Mouse (Mus musculus) myocyte (in vitro differentiated cells): ENCODE data around the gene Cbx8. TPM values are rescaled to one million over a fixed set of nuclear protein-coding genes. Genes with fewer than 3 reads are reported as not detected.

Source experiments
- H3K27me3 ChIP-seq: one replicate; pipeline ENCODE4 v1.6.1; 2011; ENCODE audit not compliant: control insufficient read depth, insufficient read depth, insufficient read length
- H3K36me3 ChIP-seq: one replicate; pipeline ENCODE4 v1.6.1; 2011; ENCODE audit not compliant: control insufficient read depth, insufficient read depth
- H3K4me2 ChIP-seq: one replicate; pipeline ENCODE4 v1.6.1; 2011; ENCODE audit warnings: low read depth, control low read depth
- H3K4me3 ChIP-seq: one replicate; pipeline ENCODE4 v1.5.1; 2011; ENCODE audit warnings: mild to moderate bottlenecking, control low read depth, moderate library complexity
- H3K79me2 ChIP-seq: one replicate; pipeline ENCODE4 v1.6.1; 2011; ENCODE audit not compliant: control insufficient read depth, insufficient read depth
- H3ac ChIP-seq: one replicate; pipeline ENCODE4 v1.6.1; 2011; ENCODE audit not compliant: control insufficient read depth, insufficient read length
- CEBPB ChIP-seq: IDR thresholded peaks from 2 replicates; pipeline ENCODE4 v1.6.1; 2011; ENCODE audit warnings: mild to moderate bottlenecking, moderate library complexity; ENCODE audit not compliant: poor library complexity, insufficient read depth, severe bottlenecking
- E2F4 ChIP-seq: IDR thresholded peaks from one replicate; pipeline ENCODE4 v1.6.1; 2011; ENCODE audit warnings: mild to moderate bottlenecking, control low read depth, moderate library complexity; ENCODE audit not compliant: insufficient read depth
- MAX ChIP-seq: IDR thresholded peaks from one replicate; pipeline ENCODE4 v1.6.1; 2011; ENCODE audit warnings: low read depth, mild to moderate bottlenecking, control low read depth
- MYOD1 ChIP-seq, 3 experiments: IDR thresholded peaks; one replicate each; pipeline ENCODE4 v1.6.1; 2011; ENCODE audit warnings: control low read depth in 2 of 3, low read depth in 2 of 3, mild to moderate bottlenecking in 2 of 3, moderate library complexity in 1 of 3; ENCODE audit not compliant: insufficient read length in 2 of 3, control insufficient read depth in 1 of 3
- MYOG ChIP-seq, 3 experiments: IDR thresholded peaks; one replicate each; pipeline ENCODE4 v1.6.1; 2011; ENCODE audit warnings: control low read depth in 2 of 3, low read depth in 2 of 3, mild to moderate bottlenecking in 2 of 3; ENCODE audit not compliant: insufficient read length in 2 of 3, control insufficient read depth in 1 of 3, insufficient read depth in 1 of 3
- POLR2A ChIP-seq: IDR thresholded peaks from one replicate; pipeline ENCODE4 v1.6.1; 2011; ENCODE audit warnings: low read depth, mild to moderate bottlenecking, control low read depth, moderate library complexity; ENCODE audit not compliant: insufficient read length
- POLR2AphosphoS2 ChIP-seq: IDR thresholded peaks from one replicate; pipeline ENCODE4 v1.6.1; 2011; ENCODE audit warnings: low read depth, control low read depth; ENCODE audit not compliant: insufficient read length
- REST ChIP-seq: IDR thresholded peaks from one replicate; pipeline ENCODE4 v1.6.1; 2011; ENCODE audit warnings: mild to moderate bottlenecking, control low read depth, moderate library complexity; ENCODE audit not compliant: insufficient read depth, insufficient read length
- SRF ChIP-seq: IDR thresholded peaks from one replicate; pipeline ENCODE4 v1.6.1; 2011; ENCODE audit warnings: low read depth; ENCODE audit not compliant: control insufficient read depth, insufficient read length
- TCF12 ChIP-seq: IDR thresholded peaks from one replicate; pipeline ENCODE4 v1.6.1; 2011; ENCODE audit warnings: mild to moderate bottlenecking, control low read depth; ENCODE audit not compliant: poor library complexity, insufficient read depth, severe bottlenecking
- TCF3 ChIP-seq: IDR thresholded peaks from one replicate; pipeline ENCODE4 v1.6.1; 2011; ENCODE audit warnings: low read depth, control low read depth; ENCODE audit not compliant: insufficient read length
- USF1 ChIP-seq: IDR thresholded peaks from one replicate; pipeline ENCODE4 v1.6.1; 2011; ENCODE audit warnings: low read depth, mild to moderate bottlenecking, control low read depth, moderate library complexity
- polyA plus RNA-seq: library from polyadenylated mRNA; unstranded; fragments of >200 nt; fragmentation: generic; extraction: Trizol; gene quantifications from one replicate; pipeline ENCODE4 v1.2.1, GENCODE M21; 2012; ENCODE audit warnings: missing spikeins

The Cbx8 gene
- polyA plus RNA-seq, 1 experiment = 4.9 TPM

DNA sequence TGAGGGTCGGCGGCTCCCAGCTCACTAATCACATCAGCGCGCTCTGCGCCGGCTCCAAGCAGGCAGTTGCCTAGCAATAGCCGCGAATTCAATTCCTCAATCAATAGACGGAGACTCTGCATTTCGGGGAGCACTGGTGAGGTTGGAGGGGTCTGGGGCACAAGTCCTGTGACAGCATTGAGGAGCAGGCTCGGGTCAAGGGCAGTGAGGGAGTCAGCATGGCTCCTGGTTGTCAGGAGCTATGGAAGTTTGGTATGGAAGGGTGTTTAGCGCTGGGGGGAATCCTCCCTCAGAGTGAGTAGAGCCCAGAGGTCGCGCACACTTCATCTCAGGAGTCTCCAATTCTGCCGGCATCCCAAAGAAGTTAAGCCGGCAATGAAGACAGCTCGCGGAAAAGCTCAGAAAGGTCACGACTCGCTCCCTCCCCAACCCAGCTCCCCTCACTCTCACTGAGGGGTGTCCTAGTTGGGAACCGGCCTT, 5.0 kb downstream of the Cbx8 start:
- Histone ChIP-seq H3ac (no peak overlapping the region), H3K4me3 (no peak overlapping the region), H3K36me3 (no peaks in the 10 kb centered on the region), H3K4me2 (no peak overlapping the region), H3K27me3 (no peaks in the 10 kb centered on the region), H3K79me2 (peaks cover 13% of the 10 kb centered on the region)
- TF ChIP-seq CEBPB (no peak), POLR2A (no peak), TCF12 (no peak), REST (no peak)

DNA sequence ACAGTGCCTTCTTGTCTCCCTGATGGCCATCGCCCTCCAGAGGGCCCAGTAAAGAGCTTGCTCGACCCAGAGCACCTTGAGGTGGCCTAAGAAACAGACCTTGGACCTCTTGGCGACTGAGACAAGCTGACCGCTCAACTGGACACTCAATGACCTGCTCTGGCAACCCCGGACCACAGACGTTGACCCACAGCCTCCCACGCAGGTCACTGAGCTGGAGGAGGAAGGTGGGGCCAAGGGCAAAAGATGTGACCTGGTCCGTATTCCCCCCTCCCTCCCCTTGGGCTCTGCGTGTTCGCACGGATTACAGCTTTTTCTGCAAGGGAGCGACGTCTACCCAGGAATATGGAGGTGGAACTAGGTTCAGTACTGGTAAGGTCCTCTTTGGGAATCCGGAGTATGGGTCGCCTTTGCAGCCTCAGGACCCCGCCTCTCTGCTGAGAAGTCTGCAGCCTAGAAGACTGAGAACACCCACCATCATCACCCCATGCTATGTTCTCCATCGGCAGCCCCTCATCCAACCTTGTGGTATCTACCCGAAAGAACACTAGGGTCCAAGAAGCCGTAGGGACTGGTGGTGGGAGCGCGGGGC, 5.6 kb downstream of the Cbx8 start:
- Histone ChIP-seq H3K27me3 (no peaks in the 10 kb centered on the region), H3K36me3 (peaks cover 4% of the 10 kb centered on the region), H3ac (no peak overlapping the region), H3K4me2 (no peak overlapping the region), H3K79me2 (peaks cover 10% of the 10 kb centered on the region), H3K4me3 (no peak overlapping the region)
- no peak for TF ChIP-seq USF1
- TF ChIP-seq MAX = no peak
- TF ChIP-seq SRF = no peak
- no peak for TF ChIP-seq POLR2AphosphoS2
- TF ChIP-seq TCF12 = no peak
- no peak for TF ChIP-seq REST
- no peak for TF ChIP-seq POLR2A
- no peak for TF ChIP-seq CEBPB
- TF ChIP-seq MYOG (IDR thresholded peaks at IDR 0.05; ENCODE audit: control insufficient read depth in 1 of 3, insufficient read depth in 1 of 3, insufficient read length in 2 of 3, low read depth in 2 of 3) = no peak
- TF ChIP-seq TCF3 = no peak
- TF ChIP-seq E2F4 = no peak
- no peak for TF ChIP-seq MYOD1 (IDR thresholded peaks at IDR 0.05; ENCODE audit: control insufficient read depth in 1 of 3, insufficient read length in 2 of 3, low read depth in 2 of 3)

DNA sequence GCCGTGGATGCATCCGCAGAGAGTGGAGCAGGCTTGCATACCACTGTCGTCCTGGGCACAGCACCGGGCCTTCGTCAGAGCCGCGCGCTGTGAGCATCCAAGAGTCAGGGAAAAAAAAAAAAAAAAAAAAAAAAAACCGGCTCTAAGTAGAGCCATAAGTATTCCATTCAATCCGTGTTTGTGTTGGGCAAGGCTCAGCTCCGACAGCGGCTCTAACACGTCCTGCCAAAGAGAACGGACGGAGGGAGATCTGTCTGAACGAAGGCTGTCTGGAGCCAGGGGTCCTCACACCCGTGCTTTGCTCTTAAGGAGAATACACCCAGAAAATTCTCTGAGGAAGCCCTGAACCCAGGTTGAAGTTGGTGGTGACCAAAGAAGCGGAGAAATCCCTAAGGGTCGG, 6.1 kb downstream of the Cbx8 start:
- TF ChIP-seq MYOD1 (IDR thresholded peaks at IDR 0.05; ENCODE audit: control insufficient read depth in 1 of 3, insufficient read length in 2 of 3, low read depth in 2 of 3) = no peak
- TF ChIP-seq TCF12 = no peak
- TF ChIP-seq SRF = no peak
- no peak for TF ChIP-seq POLR2A
- no peak for TF ChIP-seq TCF3
- no peak for TF ChIP-seq POLR2AphosphoS2
- no peak for TF ChIP-seq CEBPB
- TF ChIP-seq USF1 = no peak
- no peak for TF ChIP-seq MYOG (IDR thresholded peaks at IDR 0.05; ENCODE audit: control insufficient read depth in 1 of 3, insufficient read depth in 1 of 3, insufficient read length in 2 of 3, low read depth in 2 of 3)
- no peak for TF ChIP-seq REST
- TF ChIP-seq E2F4 = no peak
- no peak for TF ChIP-seq MAX
- Histone ChIP-seq H3K4me2 (peak overlapping the region; percentile 61), H3K79me2 (peaks cover 5% of the 10 kb centered on the region), H3K4me3 (no peak overlapping the region), H3K36me3 (peaks cover 5% of the 10 kb centered on the region), H3K27me3 (no peaks in the 10 kb centered on the region), H3ac (no peak overlapping the region)

DNA sequence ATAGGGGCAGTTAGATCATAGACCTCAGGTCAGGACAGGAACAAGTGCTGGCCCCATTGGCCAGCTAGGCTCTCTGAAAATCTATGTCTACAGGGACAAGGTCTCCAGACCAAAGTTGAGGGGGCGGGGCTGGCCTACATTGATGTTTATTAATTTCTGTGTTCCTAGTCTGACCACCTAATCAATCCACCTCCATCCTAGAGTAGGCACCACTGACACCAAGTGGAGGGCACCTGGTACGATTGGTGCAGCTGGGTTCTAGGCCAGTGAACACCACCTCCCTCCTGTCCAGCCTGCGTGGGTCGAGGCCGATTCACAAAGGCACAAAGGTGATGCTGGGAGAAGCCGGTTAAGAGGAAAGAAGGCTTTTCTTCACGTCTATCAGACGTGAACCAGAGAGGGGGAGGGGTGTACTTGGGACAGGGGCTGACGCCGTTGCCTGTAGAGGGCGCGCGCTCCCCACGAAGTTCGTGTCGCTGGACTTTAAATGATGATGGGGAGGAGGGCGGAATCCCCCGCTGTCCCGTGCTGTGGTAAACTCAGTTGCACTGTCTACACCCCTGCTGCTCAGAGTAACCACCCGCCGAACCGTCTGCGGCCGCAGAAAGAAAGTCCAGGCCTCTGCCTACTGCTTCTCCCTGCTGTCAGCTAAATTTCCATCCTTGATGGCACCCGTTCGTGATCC, 6.8 kb downstream of the Cbx8 start:
- Histone ChIP-seq H3K4me3 (no peak overlapping the region), H3K27me3 (no peaks in the 10 kb centered on the region), H3K36me3 (peaks cover 5% of the 10 kb centered on the region), H3K79me2 (peaks cover 3% of the 10 kb centered on the region), H3K4me2 (peak overlapping the region; percentile 61), H3ac (no peak overlapping the region)
- TF ChIP-seq CEBPB (no peak), MYOG (IDR thresholded peaks at IDR 0.05; ENCODE audit: control insufficient read depth in 1 of 3, insufficient read depth in 1 of 3, insufficient read length in 2 of 3, low read depth in 2 of 3) (no peak), MYOD1 (IDR thresholded peaks at IDR 0.05; ENCODE audit: control insufficient read depth in 1 of 3, insufficient read length in 2 of 3, low read depth in 2 of 3) (no peak), POLR2AphosphoS2 (no peak)

DNA sequence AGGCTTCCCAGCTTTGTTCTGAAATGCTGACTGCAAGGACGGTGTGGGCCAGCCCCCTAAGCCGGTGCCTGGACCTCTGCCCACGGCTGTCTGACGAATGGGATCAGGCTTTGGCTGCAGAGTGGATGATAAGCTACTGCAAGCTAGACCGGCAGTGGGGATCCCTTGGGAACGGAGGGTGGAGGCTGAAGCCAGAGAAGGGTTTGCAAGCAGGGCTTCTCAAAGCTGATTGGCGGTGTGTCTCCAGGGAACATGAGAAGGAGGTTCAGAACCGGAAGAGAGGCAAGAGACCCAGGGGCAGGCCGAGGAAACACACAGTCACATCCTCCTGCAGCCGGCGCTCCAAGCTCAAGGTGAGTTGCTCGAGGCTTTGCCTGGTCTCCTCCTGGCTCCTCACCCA, 14.6 kb downstream of the Cbx8 start:
- peak overlapping the region; percentile 88 for H3K4me2 ChIP-seq
- no peaks in the 10 kb centered on the region for H3K27me3 ChIP-seq
- peaks cover 9% of the 10 kb centered on the region for H3K36me3 ChIP-seq
- no peak overlapping the region for H3K4me3 ChIP-seq
- H3ac ChIP-seq = no peak overlapping the region
- TF ChIP-seq CEBPB (no peak), TCF3 (no peak), MYOG (IDR thresholded peaks at IDR 0.05; ENCODE audit: control insufficient read depth in 1 of 3, insufficient read depth in 1 of 3, insufficient read length in 2 of 3, low read depth in 2 of 3) (no peak), REST (no peak), MAX (no peak), USF1 (no peak), E2F4 (no peak), POLR2A (no peak), POLR2AphosphoS2 (no peak), TCF12 (no peak)
- peaks cover 20% of the 10 kb centered on the region for H3K79me2 ChIP-seq
